Mouse (Mus musculus): Measurements from ENCODE around the gene Muc20.

DNA sequence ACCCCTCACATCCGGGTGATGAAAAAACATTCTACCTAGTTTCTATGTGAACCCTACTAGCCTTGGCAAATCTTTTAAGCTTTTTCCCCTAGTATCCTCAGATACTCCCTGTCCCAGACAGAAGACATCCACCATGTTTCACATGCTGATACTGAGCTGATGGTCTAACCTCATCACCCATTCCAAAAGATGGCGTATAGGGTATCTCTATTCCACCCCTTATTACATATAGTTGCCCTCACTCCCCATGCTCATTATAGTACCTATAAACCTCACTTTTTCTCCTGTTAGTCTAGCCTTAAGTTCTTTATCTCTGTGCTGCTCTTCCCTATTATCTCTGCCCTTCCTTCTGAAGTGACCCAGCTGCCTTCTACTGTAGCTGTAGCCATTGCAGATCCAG is 61.6 kb downstream of the Muc20 start, which contains the start of gene Muc4:
- no peak for TF ChIP-seq CTCF (conservative IDR thresholded peaks at IDR 0.05; ENCODE audit: low read length)
- no peak for TF ChIP-seq POU5F1 (IDR thresholded peaks at IDR 0.05; ENCODE audit: borderline replicate concordance, low read length)

Measured in E14TG2a.4 (cell line).